Mouse (Mus musculus) heart, postnatal 25 days (tissue): ENCODE results near the gene Tgfb3. TPM values are rescaled to one million over a fixed set of nuclear protein-coding genes. Genes with fewer than 3 reads are reported as not detected.

Experiments
- total RNA-seq, 2 experiments: library from RNA; stranded (reverse); gene quantifications; 2 replicates each; pipeline ENCODE4 v1.2.3; 2021

Tgfb3 gene
- total RNA-seq, 2 experiments from 2014 or later, result 14.8 to 16.5 TPM

Other genes starting within 250 kb of the Tgfb3 start
- 10 to 100 TPM; 23.0 to 24.5 TPM for gene Ift43, start 3.5 kb upstream of the Tgfb3 start, total RNA-seq
- gene Gpatch2l, start 162.8 kb upstream of the Tgfb3 start, total RNA-seq, result 10 to 100 TPM; 12.6 to 13.8 TPM